Mouse (Mus musculus) embryonic fibroblast, embryonic 13.5 days (primary cell): Measurements from ENCODE around the gene Fcgr4.

Source experiments
- CTCF ChIP-seq: IDR thresholded peaks from 2 replicates; pipeline ENCODE4 v1.5.1; 2011; ENCODE audit warnings: mild to moderate bottlenecking, control low read depth, low read length, moderate library complexity, borderline replicate concordance; ENCODE audit not compliant: insufficient read depth
- POLR2A ChIP-seq: IDR thresholded peaks from 2 replicates; pipeline ENCODE4 v1.6.1; 2011; ENCODE audit warnings: low read depth, mild to moderate bottlenecking, control low read depth, low read length, moderate library complexity

DNA sequence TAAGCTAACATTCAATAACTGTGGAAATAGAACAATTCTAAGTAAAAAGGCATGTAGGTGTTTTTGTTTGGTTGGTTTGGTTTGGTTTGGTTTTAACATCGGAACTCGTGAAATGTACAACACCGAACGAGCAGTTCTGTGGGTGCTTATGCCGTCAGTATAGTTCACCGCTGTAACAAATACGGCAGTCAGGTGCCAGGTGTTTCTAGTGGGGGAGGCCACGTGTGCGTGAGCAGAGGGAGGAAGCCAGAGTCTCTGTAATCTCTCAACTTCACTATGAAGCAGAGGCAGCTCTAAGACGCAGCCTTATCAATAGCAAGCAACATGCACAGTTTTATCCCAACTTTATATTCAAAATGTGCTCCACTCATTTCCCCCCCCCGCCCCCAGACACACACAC, 16.9 kb downstream of the Fcgr4 start:
- TF ChIP-seq CTCF (no peak), POLR2A (no peak)
